In the genomic region with DNA sequence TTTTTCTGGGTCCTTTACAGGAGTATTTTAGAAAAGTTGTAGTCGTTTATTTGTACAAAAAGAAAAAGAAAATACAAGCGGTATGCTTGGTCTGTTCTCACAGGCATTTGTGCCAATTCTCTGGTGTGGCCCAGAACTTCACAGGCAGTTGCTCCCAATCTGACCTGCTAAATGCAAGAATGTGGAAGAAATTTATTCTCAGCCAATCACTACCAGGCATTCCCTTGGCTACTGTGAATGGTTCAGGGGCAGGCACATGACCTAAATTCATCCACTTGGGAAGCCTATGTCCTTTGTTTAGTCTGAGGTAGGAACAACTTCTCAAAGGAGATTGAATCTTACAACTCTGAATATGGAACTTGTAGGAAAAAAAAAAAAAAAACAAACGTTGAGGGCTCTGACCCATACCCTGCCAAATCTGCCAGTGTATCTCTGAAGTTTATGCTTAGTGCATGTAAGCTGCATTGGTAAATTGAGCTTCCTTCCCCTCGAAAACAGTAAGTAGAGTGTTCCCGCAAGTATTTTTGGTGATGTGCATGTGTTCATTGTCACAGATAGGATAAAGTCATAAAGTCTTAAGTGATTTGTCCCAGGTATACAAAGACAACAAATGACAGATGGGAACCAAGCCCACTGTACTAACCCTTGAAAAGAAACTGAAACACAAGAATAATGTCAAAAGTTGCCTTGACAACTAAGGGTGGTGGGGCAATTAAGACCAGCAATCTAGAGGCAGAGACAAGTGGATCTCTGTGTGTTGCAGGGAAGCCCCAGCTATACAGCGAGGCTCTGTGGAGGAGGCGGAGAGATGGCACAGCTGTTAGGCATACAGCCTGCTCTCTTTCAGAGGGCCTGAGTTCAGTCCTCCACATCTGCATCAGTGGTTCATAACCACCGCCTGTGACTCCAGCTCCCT, we compare ENCODE assay signal across 10 mouse cellular contexts. TPM values are rescaled to one million over a fixed set of nuclear protein-coding genes. Genes with fewer than 3 reads are reported as not detected.
A peak's percentile ranks its signal among the peaks of the same experiment; 100 is the strongest.
DNase-seq lines count a peak whose midpoint lies in the region; ATAC-seq lines count a peak whose summit lies in the region.
"Had no signal": no experiment of that assay in that cellular context is flagged by ENCODE, and none has a peak within 500 bp of the region (broad histone marks: within the 10 kb centered on the region; RNA-seq: fewer than 3 reads in every experiment).

No protein-coding gene starts in this region.

- no peak overlapping the region for H3K4me3 ChIP-seq in hindbrain, embryonic 11.5 days (ENCODE audit: low read depth, low read length)
- H3K4me3 ChIP-seq in hindbrain, embryonic 13.5 days = no peak overlapping the region
- H3K4me3 ChIP-seq in forebrain, embryonic 12.5 days (replicated peaks) = no peak overlapping the region
- H3K4me3 ChIP-seq: limb, embryonic 13.5 days had no signal

- H3K27me3 ChIP-seq in hindbrain, embryonic 11.5 days (ENCODE audit: control insufficient read depth, insufficient read depth, low read length) = no peaks in the 10 kb centered on the region
- H3K27me3 ChIP-seq in hindbrain, embryonic 13.5 days = no peaks in the 10 kb centered on the region
- H3K27me3 ChIP-seq in forebrain, embryonic 12.5 days = no peaks in the 10 kb centered on the region
- H3K27me3 ChIP-seq: limb, embryonic 13.5 days had no signal

- no peak for ATAC-seq in hindbrain, embryonic 11.5 days (ENCODE audit: low FRiP score)
- no peak for ATAC-seq in hindbrain, embryonic 13.5 days (ENCODE audit: low FRiP score)
- ATAC-seq in forebrain, embryonic 12.5 days (ENCODE audit: low FRiP score) = 0 out of 2 replicates have a peak, but pooled peaks have one; percentile 21

- no peak overlapping the region for H3K27ac ChIP-seq in hindbrain, embryonic 11.5 days (ENCODE audit: low read depth, low read length)
- H3K27ac ChIP-seq in hindbrain, embryonic 13.5 days = no peak overlapping the region
- peak overlapping the region; percentile 76 for H3K27ac ChIP-seq in forebrain, embryonic 12.5 days
- H3K27ac ChIP-seq: limb, embryonic 13.5 days had no signal

- no peaks in the 10 kb centered on the region; the same call in 1 of the 2 replicates for H3K4me1 ChIP-seq in hindbrain, embryonic 11.5 days (replicated peaks; ENCODE audit: control insufficient read depth, insufficient read depth, low read length)
- H3K4me1 ChIP-seq in hindbrain, embryonic 13.5 days (replicated peaks) = peaks cover 15% of the 10 kb centered on the region
- H3K4me1 ChIP-seq in forebrain, embryonic 12.5 days = peaks cover 16% of the 10 kb centered on the region

- H3K4me2 ChIP-seq in hindbrain, embryonic 11.5 days (replicated peaks; ENCODE audit: low read depth, low read length) = no peak overlapping the region
- H3K4me2 ChIP-seq in hindbrain, embryonic 13.5 days = no peak overlapping the region
- H3K4me2 ChIP-seq in forebrain, embryonic 12.5 days = no peak overlapping the region
- H3K4me2 ChIP-seq: limb, embryonic 13.5 days had no signal

- peak; percentile 35 for DNase-seq in hindbrain, embryonic 11.5 days (ENCODE audit: low spot score)
- DNase-seq in NIH3T3 (ENCODE audit: low read depth) = peak; percentile 53
- peak; percentile 43 to 61 for DNase-seq in kidney, postnatal 25 days
- no peak for DNase-seq in cerebellum, postnatal 4 days (ENCODE audit: low spot score in 2 of 2)
- no peak for DNase-seq in spleen, postnatal 4 days (ENCODE audit: low spot score in 2 of 2)
- DNase-seq in gastrocnemius, adult 18-20 months (ENCODE audit: low spot score) = no peak

- 51% methylated on average over 8 of the region's 8 CpGs for WGBS in hindbrain, embryonic 11.5 days
- 43% methylated on average over 8 of the region's 8 CpGs for WGBS in hindbrain, embryonic 13.5 days
- 27% methylated on average over 8 of the region's 8 CpGs for WGBS in forebrain, embryonic 12.5 days

- no peaks in the 10 kb centered on the region for H3K9me3 ChIP-seq in hindbrain, embryonic 11.5 days (ENCODE audit: control insufficient read depth, low read length)
- H3K9me3 ChIP-seq in hindbrain, embryonic 13.5 days = no peaks in the 10 kb centered on the region
- no peaks in the 10 kb centered on the region for H3K9me3 ChIP-seq in forebrain, embryonic 12.5 days
- H3K9me3 ChIP-seq: limb, embryonic 13.5 days had no signal

- no peaks in the 10 kb centered on the region for H3K36me3 ChIP-seq in hindbrain, embryonic 11.5 days (ENCODE audit: control insufficient read depth, insufficient read depth, low read length)
- H3K36me3 ChIP-seq in hindbrain, embryonic 13.5 days = 0 out of 2 replicates have a peak, but pooled peaks cover 3% of the 10 kb centered on the region
- peaks cover 3% of the 10 kb centered on the region for H3K36me3 ChIP-seq in forebrain, embryonic 12.5 days (replicated peaks)
- H3K36me3 ChIP-seq: limb, embryonic 13.5 days had no signal

- H3K9ac ChIP-seq in hindbrain, embryonic 11.5 days (ENCODE audit: low read depth, low read length) = no peak overlapping the region
- no peak overlapping the region for H3K9ac ChIP-seq in hindbrain, embryonic 13.5 days
- no peak overlapping the region for H3K9ac ChIP-seq in forebrain, embryonic 12.5 days
- H3K9ac ChIP-seq: limb, embryonic 13.5 days had no signal

RNA-seq across cellular contexts. Expression of gene Kpna2, which starts 2.7 kb away (rescaled TPM):
- 581 and 643 TPM in 2 replicates for polyA plus RNA-seq in hindbrain, embryonic 11.5 days (2014; fragmentation: Nextera tagmentation; extraction: Ambion mirVana)
- 189 TPM in 2 replicates for polyA plus RNA-seq in hindbrain, embryonic 13.5 days (2015; fragmentation: Nextera tagmentation; extraction: Ambion mirVana)
- polyA plus RNA-seq in forebrain, embryonic 12.5 days (2016; fragmentation: Nextera tagmentation; extraction: Ambion mirVana) = 567 and 599 TPM in 2 replicates
- 10 to 100 TPM in 1 of 2 experiments, 1 to 10 TPM in 1; 9.4 to 10.3 TPM for total RNA-seq in gastrocnemius, adult 18-20 months (2021)

RNA-seq across cellular contexts. Expression of gene 1810010H24Rik, which starts 23.5 kb away (rescaled TPM):
- 2.7 and 3.3 TPM in 2 replicates for polyA plus RNA-seq in hindbrain, embryonic 11.5 days (2014; fragmentation: Nextera tagmentation; extraction: Ambion mirVana)
- polyA plus RNA-seq in hindbrain, embryonic 13.5 days (2015; fragmentation: Nextera tagmentation; extraction: Ambion mirVana) = 5.4 and 5.6 TPM in 2 replicates
- polyA plus RNA-seq in forebrain, embryonic 12.5 days (2016; fragmentation: Nextera tagmentation; extraction: Ambion mirVana) = 2.4 and 3.1 TPM in 2 replicates
- 1 to 10 TPM; 1.5 TPM for total RNA-seq in gastrocnemius, adult 18-20 months (2021)
- total RNA-seq: megakaryocyte progenitor cell, adult 5-6 weeks had no signal

Comparison
In these comparisons a context has a peak if more than half of its experiments do, and no peak if none do; other contexts are left out.
1. DNase-seq: peak in hindbrain, embryonic 11.5 days (single experiment), NIH3T3 (single experiment) and kidney, postnatal 25 days (2 of 2); none in cerebellum, postnatal 4 days (0 of 2), spleen, postnatal 4 days (0 of 2) and gastrocnemius, adult 18-20 months (single experiment).